Mouse (Mus musculus): ENCODE measurements around the gene Nup210. TPM values are rescaled to one million over a fixed set of nuclear protein-coding genes. Genes with fewer than 3 reads are reported as not detected.

Nup210 gene
- total RNA-seq, 2 experiments from 2014 or later, result 3.9 to 4.6 TPM

GRCm38 (mm10) chr6:91041287-91041686 lies 75.3 kb downstream of the Nup210 start:
- DNase-seq (ENCODE audit: low spot score in 2 of 2), result no peak

GRCm38 (mm10) chr6:91028256-91028655 lies 88.4 kb downstream of the Nup210 start:
- DNase-seq (ENCODE audit: low spot score in 2 of 2), result no peak

- no peak for DNase-seq (ENCODE audit: low spot score in 2 of 2)
These were observed 95.8 kb downstream of the Nup210 start for GRCm38 (mm10) chr6:91020810-91021209.

- no peak for DNase-seq (ENCODE audit: low spot score in 2 of 2)
These were observed 99.9 kb downstream of the Nup210 start for GRCm38 (mm10) chr6:91016600-91017230.

- DNase-seq (ENCODE audit: low spot score in 2 of 2), result no peak
These were observed 102.3 kb downstream of the Nup210 start for GRCm38 (mm10) chr6:91014198-91014958.

GRCm38 (mm10) chr6:91012458-91012857 lies 104.2 kb downstream of the Nup210 start:
- no peak for DNase-seq (ENCODE audit: low spot score in 2 of 2)

- DNase-seq (ENCODE audit: low spot score in 2 of 2), result no peak
These were observed 105.1 kb downstream of the Nup210 start for GRCm38 (mm10) chr6:91011568-91011967.

- no peak for DNase-seq (ENCODE audit: low spot score in 2 of 2)
These were observed 108.3 kb downstream of the Nup210 start for GRCm38 (mm10) chr6:91008284-91008830.

- no peak for DNase-seq (ENCODE audit: low spot score in 2 of 2)
These were observed 109.4 kb downstream of the Nup210 start for GRCm38 (mm10) chr6:91007207-91007606.

- DNase-seq (ENCODE audit: low spot score in 2 of 2), result no peak
These were observed 112.5 kb downstream of the Nup210 start for GRCm38 (mm10) chr6:91004157-91004556.

- DNase-seq (ENCODE audit: low spot score in 2 of 2), result no peak
These were observed 113.2 kb downstream of the Nup210 start for GRCm38 (mm10) chr6:91003310-91003995.

- no peak for DNase-seq (ENCODE audit: low spot score in 2 of 2)
These were observed 115.1 kb downstream of the Nup210 start for GRCm38 (mm10) chr6:91001566-91001965.

- DNase-seq (ENCODE audit: low spot score in 2 of 2), result peak in 1 of 2 experiments; percentile 42
These were observed 115.7 kb downstream of the Nup210 start for GRCm38 (mm10) chr6:91000819-91001525.

GRCm38 (mm10) chr6:90999176-90999575 lies 117.5 kb downstream of the Nup210 start:
- no peak for DNase-seq (ENCODE audit: low spot score in 2 of 2)

- peak in 1 of 2 experiments; percentile 33 for DNase-seq (ENCODE audit: low spot score in 2 of 2)
These were observed 119.6 kb downstream of the Nup210 start for GRCm38 (mm10) chr6:90997025-90997424.

GRCm38 (mm10) chr6:90996181-90996580 lies 120.4 kb downstream of the Nup210 start:
- no peak for DNase-seq (ENCODE audit: low spot score in 2 of 2)

- peak; percentile 69 to 80 for DNase-seq (ENCODE audit: low spot score in 2 of 2)
These were observed 127.8 kb downstream of the Nup210 start, which contains the start of gene Iqsec1 for GRCm38 (mm10) chr6:90988648-90989317. Gene Iqsec1, minus strand, starts transcription at chr6:90988685.

GRCm38 (mm10) chr6:90988299-90988625 lies 128.4 kb downstream of the Nup210 start:
- no peak for DNase-seq (ENCODE audit: low spot score in 2 of 2)

- DNase-seq (ENCODE audit: low spot score in 2 of 2), result peak; percentile 43 to 44
These were observed 128.9 kb downstream of the Nup210 start for GRCm38 (mm10) chr6:90987561-90988298.

GRCm38 (mm10) chr6:90984101-90984500 lies 132.5 kb downstream of the Nup210 start:
- DNase-seq (ENCODE audit: low spot score in 2 of 2), result no peak
